Mouse (Mus musculus) megakaryocyte progenitor cell, adult 5-6 weeks (primary cell): ENCODE results near the gene Olfr851. TPM values are rescaled to one million over a fixed set of nuclear protein-coding genes. Genes with fewer than 3 reads are reported as not detected.

ENCODE experiments used
- ATAC-seq: replicated peaks from 2 replicates; pipeline ENCODE4 v1.8.0; 2016; ENCODE audit warnings: mild to moderate bottlenecking, moderate TSS enrichment, inconsistent platforms; ENCODE audit not compliant: poor library complexity
- total RNA-seq, 2 experiments: library from RNA; stranded (forward) in 1 of 2; stranded (reverse) in 1 of 2; fragments of 157-497, 149-512 nt in 1 of 2; fragments of 200-1000 nt in 1 of 2; gene quantifications; 2 replicates each; pipeline versions ENCODE4 v1.2.3 to v1.2.4; 2015 to 2017

Olfr851 gene
- not detected in 2 replicates for total RNA-seq (2015)
- not detected in 2 replicates for total RNA-seq (2017)

- no peak for ATAC-seq
Observed at GRCm38 (mm10) chr9:19492995-19493394, at the start of gene Olfr851. TSS of gene Olfr851 (plus strand) at chr9:19493295.

- ATAC-seq, result no peak
Observed at GRCm38 (mm10) chr9:19478148-19478547, 14.9 kb upstream of the Olfr851 start, which contains the start of gene Olfr850. TSS of gene Olfr850 (minus strand) at chr9:19478248.

- no peak for ATAC-seq
Observed at GRCm38 (mm10) chr9:19540976-19541375, 47.9 kb downstream of the Olfr851 start, which contains the start of gene Olfr853. TSS of gene Olfr853 (minus strand) at chr9:19541076.

Other genes with a start within 250 kb of the Olfr851 start
- gene Olfr843, start 241.3 kb upstream of the Olfr851 start, total RNA-seq (2015), result not detected in 2 replicates
- not detected in 2 replicates for gene Olfr843, start 241.3 kb upstream of the Olfr851 start, total RNA-seq (2017)
- gene Olfr844, start 176.9 kb upstream of the Olfr851 start, total RNA-seq (2015), result not detected in 2 replicates
- gene Olfr844, start 176.9 kb upstream of the Olfr851 start, total RNA-seq (2017), result not detected in 2 replicates
- not detected in 2 replicates for gene Olfr845, start 156.8 kb upstream of the Olfr851 start, total RNA-seq (2015)
- gene Olfr845, start 156.8 kb upstream of the Olfr851 start, total RNA-seq (2017), result not detected in 2 replicates
- not detected in 2 replicates for gene Olfr846, start 129.3 kb upstream of the Olfr851 start, total RNA-seq (2015)
- gene Olfr846, start 129.3 kb upstream of the Olfr851 start, total RNA-seq (2017), result not detected in 2 replicates
- gene Olfr847, start 114.6 kb upstream of the Olfr851 start, total RNA-seq (2015), result not detected in 2 replicates
- gene Olfr847, start 114.6 kb upstream of the Olfr851 start, total RNA-seq (2017), result not detected in 2 replicates
- not detected in 2 replicates for gene Olfr849, start 53.0 kb upstream of the Olfr851 start, total RNA-seq (2015)
- gene Olfr849, start 53.0 kb upstream of the Olfr851 start, total RNA-seq (2017), result not detected in 2 replicates
- gene Olfr850, start 15.0 kb upstream of the Olfr851 start, total RNA-seq (2015), result not detected in 2 replicates
- gene Olfr850, start 15.0 kb upstream of the Olfr851 start, total RNA-seq (2017), result not detected in 2 replicates
- gene Olfr853, start 47.8 kb downstream of the Olfr851 start, total RNA-seq (2015), result not detected in 2 replicates
- not detected in 2 replicates for gene Olfr853, start 47.8 kb downstream of the Olfr851 start, total RNA-seq (2017)
- not detected in 2 replicates for gene Olfr854, start 74.1 kb downstream of the Olfr851 start, total RNA-seq (2015)
- gene Olfr854, start 74.1 kb downstream of the Olfr851 start, total RNA-seq (2017), result not detected in 2 replicates
- not detected in 2 replicates for gene Olfr855, start 89.3 kb downstream of the Olfr851 start, total RNA-seq (2015)
- not detected in 2 replicates for gene Olfr855, start 89.3 kb downstream of the Olfr851 start, total RNA-seq (2017)
- gene Zfp317, start 128.8 kb downstream of the Olfr851 start, total RNA-seq (2015), result 13.5 and 17.7 TPM in 2 replicates
- gene Zfp317, start 128.8 kb downstream of the Olfr851 start, total RNA-seq (2017), result 19.2 and 20.8 TPM in 2 replicates
- gene Olfr857, start 216.1 kb downstream of the Olfr851 start, total RNA-seq (2015), result not detected in 2 replicates
- not detected in 2 replicates for gene Olfr857, start 216.1 kb downstream of the Olfr851 start, total RNA-seq (2017)